Mouse (Mus musculus) CH12.LX (cell line): Measurements from ENCODE around the gene Nfat5.

Experiments used
- CHD2 ChIP-seq: IDR thresholded peaks from 2 replicates; pipeline ENCODE4 v1.6.1; 2011; ENCODE audit warnings: low read length, improper control_type of control experiment
- CTCF ChIP-seq, 2 experiments: IDR thresholded peaks in 1 of 2; conservative IDR thresholded peaks in 1 of 2; 2 replicates each; pipeline ENCODE4 v1.5.1; 2011 to 2012; ENCODE audit warnings: low read depth in 2 of 2, low read length in 2 of 2, improper control_type of control experiment in 1 of 2, inconsistent platforms in 1 of 2, mild to moderate bottlenecking in 1 of 2, moderate library complexity in 1 of 2
- EP300 ChIP-seq: IDR thresholded peaks from 2 replicates; pipeline ENCODE4 v1.6.1; 2011; ENCODE audit warnings: low read length, improper control_type of control experiment
- HCFC1 ChIP-seq: IDR thresholded peaks from 2 replicates; pipeline ENCODE4 v1.6.1; 2012; ENCODE audit warnings: low read depth, mild to moderate bottlenecking, inconsistent platforms, low read length, improper control_type of control experiment
- MAX ChIP-seq: IDR thresholded peaks from 2 replicates; pipeline ENCODE4 v1.6.1; 2011; ENCODE audit warnings: low read length, improper control_type of control experiment
- MXI1 ChIP-seq: IDR thresholded peaks from 2 replicates; pipeline ENCODE4 v1.6.1; 2011; ENCODE audit warnings: mild to moderate bottlenecking, low read depth, low read length, improper control_type of control experiment
- NRF1 ChIP-seq: IDR thresholded peaks from 2 replicates; pipeline ENCODE4 v1.6.1; 2014; ENCODE audit warnings: low read depth, mild to moderate bottlenecking, inconsistent platforms, low read length, improper control_type of control experiment, moderate library complexity
- POLR2A ChIP-seq: IDR thresholded peaks from 2 replicates; pipeline ENCODE4 v1.6.1; 2011; ENCODE audit warnings: low read depth, mild to moderate bottlenecking, improper control_type of control experiment, low read length
- TBP ChIP-seq: conservative IDR thresholded peaks from 2 replicates; pipeline ENCODE4 v1.6.1; 2011; ENCODE audit warnings: low read depth, low read length, improper control_type of control experiment
- USF1 ChIP-seq: IDR thresholded peaks from 2 replicates; pipeline ENCODE4 v1.6.1; 2014; ENCODE audit warnings: low read depth, mild to moderate bottlenecking, inconsistent platforms, low read length, improper control_type of control experiment
- ZNF384 ChIP-seq: IDR thresholded peaks from 2 replicates; pipeline ENCODE4 v1.6.1; 2012; ENCODE audit warnings: low read depth, low read length, improper control_type of control experiment, inconsistent platforms

GRCm38 (mm10) chr8:107399495-107399894 lies 106.2 kb downstream of the Nfat5 start:
- TF ChIP-seq CHD2 (no peak), USF1 (no peak), MAX (no peak), POLR2A (no peak), CTCF (conservative IDR thresholded peaks at IDR 0.05 in 1 of 2, IDR thresholded peaks at IDR 0.05 in 1 of 2; ENCODE audit: low read depth in 2 of 2, low read length in 2 of 2) (no peak), NRF1 (no peak), EP300 (no peak), ZNF384 (no peak), TBP (no peak), MXI1 (no peak), HCFC1 (no peak)
